Mouse (Mus musculus) hindbrain, embryonic 14.5 days (tissue): ENCODE data around the gene Spg7. TPM values are rescaled to one million over a fixed set of nuclear protein-coding genes. Genes with fewer than 3 reads are reported as not detected.
"Not testable (repeated sequence)": the region's sequence is repeated elsewhere in the genome, so short reads cannot be mapped to it uniquely, and the experiment has no call there.

Source experiments
- ATAC-seq: fragments of 200-750 bp; cut with Nextera tagmentation; 2 replicates; pipeline ENCODE4 v1.8.0; 2017; ENCODE audit warnings: moderate number of reproducible peaks, mild to moderate bottlenecking, moderate TSS enrichment, moderate library complexity; ENCODE audit not compliant: low FRiP score
- DNase-seq: peaks from one replicate; pipeline ENCODE4 v3.0.0-alpha.2; 2015; ENCODE audit warnings: low spot score
- H3K27ac ChIP-seq: fragments of 300-500 bp; sonication (generic); 2 replicates; pipeline ENCODE4 v1.5.1; 2014; ENCODE audit warnings: mild to moderate bottlenecking, moderate library complexity
- H3K27me3 ChIP-seq: fragments of 300-500 bp; sonication (generic); 2 replicates; pipeline ENCODE4 v1.6.1; 2014; ENCODE audit warnings: mild to moderate bottlenecking, low read length, mixed read lengths; ENCODE audit not compliant: control insufficient read depth, insufficient read depth
- H3K36me3 ChIP-seq: fragments of 300-500 bp; sonication (generic); replicated peaks from 2 replicates; pipeline ENCODE4 v1.6.1; 2014; ENCODE audit not compliant: control insufficient read depth, insufficient read depth
- H3K4me1 ChIP-seq: fragments of 300-500 bp; sonication (generic); replicated peaks from 2 replicates; pipeline ENCODE4 v1.6.1; 2014; ENCODE audit warnings: antibody characterized with exemption, low read length, mixed read lengths; ENCODE audit not compliant: control insufficient read depth, insufficient read depth
- H3K4me2 ChIP-seq: fragments of 300-500 bp; sonication (generic); replicated peaks from 2 replicates; pipeline ENCODE4 v1.6.1; 2014; ENCODE audit warnings: mild to moderate bottlenecking, moderate library complexity
- H3K4me3 ChIP-seq: fragments of 300-500 bp; sonication (generic); replicated peaks from 2 replicates; pipeline ENCODE4 v1.5.1; 2014; ENCODE audit warnings: mild to moderate bottlenecking, low read length
- H3K9ac ChIP-seq: fragments of 300-500 bp; sonication (generic); 2 replicates; pipeline ENCODE4 v1.6.1; 2014
- H3K9me3 ChIP-seq: fragments of 300-500 bp; sonication (generic); 2 replicates; pipeline ENCODE4 v1.6.1; 2016; ENCODE audit warnings: low read length; ENCODE audit not compliant: control insufficient read depth
- WGBS: fragments of 180-500 bp; shearing (Covaris S2); extraction: QIAGEN DNeasy Blood & Tissue Kit; methylation state at CpG from one replicate; pipeline ENCODE4 v1.1.7; 2014; 5-methylcytosine and 5-hydroxymethylcytosine counted together
- polyA plus RNA-seq: library from polyadenylated mRNA; unstranded; fragments of >200 nt; fragmentation: Nextera tagmentation; extraction: Ambion mirVana; gene quantifications from 2 replicates; pipeline ENCODE4 v1.2.1, GENCODE M21; 2014

Spg7 gene
- polyA plus RNA-seq, 1 experiment from 2014 or later: 44.1 TPM

GRCm38 (mm10) chr8:123102855-123103254 lies 40.1 kb downstream of the Spg7 start:
- Histone ChIP-seq H3K36me3 (peaks cover 38% of the 10 kb centered on the region), H3K9ac (peak overlapping the region; percentile 97), H3K27ac (peak overlapping the region; percentile 96), H3K4me2 (peak overlapping the region; percentile 89), H3K4me3 (peak overlapping the region; percentile 91)
- not testable (repeated sequence) for ATAC-seq, DNase-seq, H3K9me3 ChIP-seq, H3K4me1 ChIP-seq, H3K27me3 ChIP-seq
- WGBS: 1% methylated on average over 22 of the region's 26 CpGs

GRCm38 (mm10) chr8:123103285-123103684 lies 40.5 kb downstream of the Spg7 start:
- H3K27ac ChIP-seq: peak overlapping the region; percentile 96; the same call in 1 of the 2 replicates
- ATAC-seq: no peak
- H3K27me3 ChIP-seq: no peaks in the 10 kb centered on the region
- 24% methylated on average over 14 of the region's 15 CpGs for WGBS
- peaks cover 10% of the 10 kb centered on the region for H3K4me1 ChIP-seq
- no peak for DNase-seq
- H3K4me3 ChIP-seq: peak overlapping the region; percentile 91
- no peaks in the 10 kb centered on the region for H3K9me3 ChIP-seq
- peak overlapping the region; percentile 97 for H3K9ac ChIP-seq
- H3K36me3 ChIP-seq: peaks cover 33% of the 10 kb centered on the region
- H3K4me2 ChIP-seq: peak overlapping the region; percentile 89

GRCm38 (mm10) chr8:123104046-123104767 lies 41.5 kb downstream of the Spg7 start:
- Histone ChIP-seq H3K4me3 (peak overlapping the region; percentile 91), H3K9ac (no peak overlapping the region)

GRCm38 (mm10) chr8:123105553-123106326 lies 43.0 kb downstream of the Spg7 start:
- H3K4me2 ChIP-seq: no peak overlapping the region
- WGBS: 70% methylated on average over 5 of the region's 5 CpGs
- no peak overlapping the region for H3K4me3 ChIP-seq
- no peak overlapping the region for H3K9ac ChIP-seq
- H3K36me3 ChIP-seq: peaks cover 30% of the 10 kb centered on the region
- H3K27me3 ChIP-seq: no peaks in the 10 kb centered on the region
- ATAC-seq (no peak), DNase-seq (peak; percentile 73)
- peaks cover 10% of the 10 kb centered on the region for H3K4me1 ChIP-seq
- no peaks in the 10 kb centered on the region for H3K9me3 ChIP-seq
- no peak overlapping the region for H3K27ac ChIP-seq

More at GRCm38 (mm10) chr8:123104046-123104767, 41.5 kb downstream of the Spg7 start:
- DNase-seq (no peak), ATAC-seq (no peak)
- 87% methylated on average over 6 of the region's 6 CpGs for WGBS
- H3K9me3 ChIP-seq: no peaks in the 10 kb centered on the region
- peaks cover 30% of the 10 kb centered on the region for H3K36me3 ChIP-seq
- no peaks in the 10 kb centered on the region for H3K27me3 ChIP-seq
- peaks cover 10% of the 10 kb centered on the region for H3K4me1 ChIP-seq
- no peak overlapping the region for H3K27ac ChIP-seq
- H3K4me2 ChIP-seq: peak overlapping the region; percentile 89; the same call in 1 of the 2 replicates

- Histone ChIP-seq H3K4me3 (no peak overlapping the region), H3K9ac (no peak overlapping the region), H3K4me2 (no peak overlapping the region), H3K27ac (no peak overlapping the region), H3K9me3 (no peaks in the 10 kb centered on the region), H3K4me1 (peaks cover 10% of the 10 kb centered on the region), H3K36me3 (peaks cover 30% of the 10 kb centered on the region), H3K27me3 (no peaks in the 10 kb centered on the region)
- ATAC-seq: no peak
- WGBS: 47% methylated on average over 2 of the region's 2 CpGs
- no peak for DNase-seq
Measured at GRCm38 (mm10) chr8:123106531-123106930, 43.8 kb downstream of the Spg7 start.

GRCm38 (mm10) chr8:123108010-123108409 lies 45.3 kb downstream of the Spg7 start:
- Histone ChIP-seq H3K4me1 (peaks cover 10% of the 10 kb centered on the region), H3K9ac (no peak overlapping the region), H3K4me2 (no peak overlapping the region), H3K27ac (no peak overlapping the region), H3K9me3 (no peaks in the 10 kb centered on the region), H3K4me3 (no peak overlapping the region), H3K27me3 (no peaks in the 10 kb centered on the region), H3K36me3 (peaks cover 29% of the 10 kb centered on the region)
- no peak for ATAC-seq
- WGBS: 86% methylated on average over 1 of the region's 1 CpGs
- no peak for DNase-seq

GRCm38 (mm10) chr8:123108953-123109352 lies 46.2 kb downstream of the Spg7 start:
- H3K9ac ChIP-seq: no peak overlapping the region
- H3K4me3 ChIP-seq: no peak overlapping the region
- no peak for DNase-seq
- WGBS: 90% methylated on average over 5 of the region's 5 CpGs
- H3K9me3 ChIP-seq: no peaks in the 10 kb centered on the region
- peaks cover under 1% of the 10 kb centered on the region for H3K4me1 ChIP-seq
- H3K36me3 ChIP-seq: peaks cover 20% of the 10 kb centered on the region
- no peak overlapping the region for H3K4me2 ChIP-seq
- H3K27ac ChIP-seq: no peak overlapping the region
- ATAC-seq: no peak
- no peaks in the 10 kb centered on the region for H3K27me3 ChIP-seq

GRCm38 (mm10) chr8:123110649-123111048 lies 47.9 kb downstream of the Spg7 start:
- H3K27ac ChIP-seq: no peak overlapping the region
- ATAC-seq (no peak; the same call in 1 of the 2 replicates), DNase-seq (peak; percentile 47)
- peaks cover 1% of the 10 kb centered on the region for H3K27me3 ChIP-seq
- H3K9ac ChIP-seq: no peak overlapping the region
- WGBS: 19% methylated on average over 4 of the region's 4 CpGs
- no peaks in the 10 kb centered on the region for H3K4me1 ChIP-seq
- peaks cover 3% of the 10 kb centered on the region for H3K36me3 ChIP-seq
- no peak overlapping the region for H3K4me3 ChIP-seq
- no peaks in the 10 kb centered on the region for H3K9me3 ChIP-seq
- H3K4me2 ChIP-seq: no peak overlapping the region

GRCm38 (mm10) chr8:123112892-123113291 lies 50.1 kb downstream of the Spg7 start:
- Histone ChIP-seq H3K4me1 (peaks cover 8% of the 10 kb centered on the region), H3K4me3 (no peak overlapping the region), H3K9me3 (no peaks in the 10 kb centered on the region), H3K9ac (no peak overlapping the region), H3K27me3 (peaks cover 24% of the 10 kb centered on the region), H3K4me2 (no peak overlapping the region), H3K27ac (no peak overlapping the region), H3K36me3 (no peaks in the 10 kb centered on the region)
- ATAC-seq (no peak), DNase-seq (no peak)
- WGBS: 80% methylated on average over 9 of the region's 9 CpGs
